Mouse (Mus musculus) heart, embryonic 11.5 days (tissue): Measurements from ENCODE around the gene Pole4. TPM values are rescaled to one million over a fixed set of nuclear protein-coding genes. Genes with fewer than 3 reads are reported as not detected.
"Not testable (repeated sequence)": the region's sequence is repeated elsewhere in the genome, so short reads cannot be mapped to it uniquely, and the experiment has no call there.

ENCODE experiments used
- ATAC-seq: fragments of 200-750 bp; cut with Nextera tagmentation; replicated peaks from 2 replicates; pipeline ENCODE4 v1.8.0; 2017; ENCODE audit warnings: moderate library complexity; ENCODE audit not compliant: insufficient number of reproducible peaks, low FRiP score, low TSS enrichment
- H3K27ac ChIP-seq: fragments of 300-500 bp; sonication (generic); 2 replicates; pipeline ENCODE4 v1.5.1; 2014; ENCODE audit warnings: mild to moderate bottlenecking, low read depth, low read length
- H3K27me3 ChIP-seq: fragments of 300-500 bp; sonication (generic); 2 replicates; pipeline ENCODE4 v1.6.1; 2014; ENCODE audit warnings: mild to moderate bottlenecking, low read length, mixed read lengths; ENCODE audit not compliant: control insufficient read depth, insufficient read depth
- H3K36me3 ChIP-seq: fragments of 300-500 bp; sonication (generic); 2 replicates; pipeline ENCODE4 v1.6.1; 2014; ENCODE audit warnings: mild to moderate bottlenecking, low read length, moderate library complexity, mixed read lengths; ENCODE audit not compliant: control insufficient read depth, insufficient read depth
- H3K4me1 ChIP-seq: fragments of 300-500 bp; sonication (generic); 2 replicates; pipeline ENCODE4 v1.6.1; 2014; ENCODE audit warnings: low read length; ENCODE audit not compliant: control insufficient read depth, insufficient read depth
- H3K4me2 ChIP-seq: fragments of 300-500 bp; sonication (generic); 2 replicates; pipeline ENCODE4 v1.6.1; 2014; ENCODE audit warnings: mild to moderate bottlenecking, moderate library complexity
- H3K4me3 ChIP-seq: fragments of 300-500 bp; sonication (generic); 2 replicates; pipeline ENCODE4 v1.5.1; 2014; ENCODE audit warnings: low read depth, low read length
- H3K9ac ChIP-seq: fragments of 300-500 bp; sonication (generic); 2 replicates; pipeline ENCODE4 v1.6.1; 2014; ENCODE audit warnings: mild to moderate bottlenecking, low read depth, low read length, moderate library complexity
- H3K9me3 ChIP-seq: fragments of 300-500 bp; sonication (generic); replicated peaks from 2 replicates; pipeline ENCODE4 v1.6.1; 2016; ENCODE audit warnings: low read length; ENCODE audit not compliant: control insufficient read depth
- WGBS: fragments of 180-500 bp; shearing (Covaris S2); extraction: QIAGEN DNeasy Blood & Tissue Kit; methylation state at CpG from one replicate; pipeline ENCODE4 v1.1.7; 2014; ENCODE audit not compliant: insufficient replicate concordance; 5-methylcytosine and 5-hydroxymethylcytosine counted together
- polyA plus RNA-seq: library from polyadenylated mRNA; unstranded; fragments of >200 nt; fragmentation: Nextera tagmentation; extraction: Ambion mirVana; gene quantifications from 2 replicates; pipeline ENCODE4 v1.2.1, GENCODE M21; 2014

Gene Pole4
- polyA plus RNA-seq, 1 experiment from 2014 or later, result 122 TPM

GRCm38 (mm10) chr6:82707241-82707640 is 2.1 kb upstream of the Pole4 start:
- H3K27me3 ChIP-seq, result no peaks in the 10 kb centered on the region
- 84% methylated on average over 10 of the region's 10 CpGs for WGBS
- ATAC-seq, result no peak

DNA sequence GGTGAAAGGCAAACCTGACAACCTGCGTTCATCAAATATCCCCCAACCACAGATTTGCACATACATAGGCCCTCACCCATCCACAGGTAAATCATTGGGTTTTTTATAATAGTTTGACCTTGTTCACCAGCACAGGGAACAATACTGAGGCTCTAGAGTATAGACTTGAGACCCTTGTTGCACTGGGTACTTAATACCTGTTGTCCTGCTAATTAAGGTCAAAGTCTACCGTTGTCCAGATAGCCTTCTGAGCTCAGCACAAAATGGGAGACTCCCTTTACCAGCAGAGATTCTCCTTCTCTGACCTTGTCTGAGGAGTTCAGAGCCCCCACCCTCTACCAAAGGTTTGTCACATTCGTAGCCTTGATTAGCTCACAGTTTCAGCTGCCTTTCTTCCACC is 1.5 kb downstream of the Pole4 start:
- H3K4me2 ChIP-seq, result no peak overlapping the region
- no peak overlapping the region for H3K4me3 ChIP-seq
- no peak overlapping the region for H3K9ac ChIP-seq
- no peaks in the 10 kb centered on the region for H3K9me3 ChIP-seq
- H3K4me1 ChIP-seq, result no peaks in the 10 kb centered on the region
- no peaks in the 10 kb centered on the region for H3K27me3 ChIP-seq
- 74% methylated on average over 3 of the region's 3 CpGs for WGBS
- no peak overlapping the region for H3K27ac ChIP-seq
- H3K36me3 ChIP-seq, result no peaks in the 10 kb centered on the region
- ATAC-seq, result no peak

More at GRCm38 (mm10) chr6:82707241-82707640, 2.1 kb upstream of the Pole4 start:
- Histone ChIP-seq H3K4me3 (no peak overlapping the region), H3K27ac (no peak overlapping the region), H3K9ac (no peak overlapping the region), H3K4me1 (no peaks in the 10 kb centered on the region), H3K4me2 (no peak overlapping the region), H3K9me3 (no peaks in the 10 kb centered on the region), H3K36me3 (no peaks in the 10 kb centered on the region)

DNA sequence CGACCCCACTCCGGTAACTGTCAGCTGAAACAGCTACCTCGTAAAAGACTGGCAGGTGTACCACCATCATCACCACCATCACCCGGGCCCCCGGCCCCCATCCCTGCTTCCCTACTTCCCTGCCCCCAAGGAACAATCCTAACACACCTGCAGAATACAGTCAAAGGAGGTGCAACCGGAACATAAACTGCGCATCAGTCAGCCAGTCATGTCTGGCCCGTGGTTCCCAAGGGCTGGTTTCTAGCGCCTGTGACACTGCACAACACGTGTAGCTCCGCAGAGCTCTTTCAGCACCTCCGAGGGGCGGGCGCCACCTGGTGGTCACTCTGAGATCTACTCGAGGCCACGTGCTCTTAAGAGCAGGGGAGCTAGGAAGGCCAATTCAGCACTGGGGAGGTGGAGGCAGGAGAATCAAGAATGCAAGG is 2.6 kb downstream of the Pole4 start:
- no peaks in the 10 kb centered on the region for H3K9me3 ChIP-seq
- H3K4me3 ChIP-seq, result no peak overlapping the region
- no peak overlapping the region; the same call in 1 of the 2 replicates for H3K4me2 ChIP-seq
- no peaks in the 10 kb centered on the region for H3K36me3 ChIP-seq
- no peak for ATAC-seq
- no peaks in the 10 kb centered on the region for H3K27me3 ChIP-seq
- H3K4me1 ChIP-seq, result no peaks in the 10 kb centered on the region
- H3K9ac ChIP-seq, result no peak overlapping the region
- no peak overlapping the region for H3K27ac ChIP-seq
- 30% methylated on average over 16 of the region's 16 CpGs for whole genome bisulfite sequencing

DNA sequence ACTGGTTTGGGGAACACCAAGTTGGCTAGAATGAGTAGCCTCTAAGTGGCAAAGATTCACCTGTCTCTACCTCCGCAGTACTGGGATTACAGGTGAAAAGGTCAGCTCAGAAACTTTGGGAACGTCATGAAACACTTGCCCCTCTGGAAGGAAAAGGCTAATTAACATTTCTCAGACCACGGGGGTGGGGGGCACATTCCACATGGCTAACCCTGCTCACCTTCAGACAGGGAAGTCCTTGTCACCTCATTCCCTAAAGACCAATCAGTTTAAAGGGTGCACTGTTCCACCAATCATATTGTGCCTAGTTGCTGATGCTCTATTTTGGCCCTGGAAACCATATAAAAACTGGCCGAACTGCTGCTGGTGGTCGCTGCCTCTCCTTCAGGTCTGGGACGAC is 3.9 kb downstream of the Pole4 start:
- Histone ChIP-seq H3K4me3 (no peak overlapping the region), H3K4me1 (no peaks in the 10 kb centered on the region), H3K36me3 (no peaks in the 10 kb centered on the region), H3K9ac (no peak overlapping the region), H3K27me3 (no peaks in the 10 kb centered on the region), H3K9me3 (no peaks in the 10 kb centered on the region), H3K27ac (no peak overlapping the region), H3K4me2 (no peak overlapping the region)
- WGBS, result 65% methylated on average over 6 of the region's 6 CpGs
- ATAC-seq, result no peak

DNA sequence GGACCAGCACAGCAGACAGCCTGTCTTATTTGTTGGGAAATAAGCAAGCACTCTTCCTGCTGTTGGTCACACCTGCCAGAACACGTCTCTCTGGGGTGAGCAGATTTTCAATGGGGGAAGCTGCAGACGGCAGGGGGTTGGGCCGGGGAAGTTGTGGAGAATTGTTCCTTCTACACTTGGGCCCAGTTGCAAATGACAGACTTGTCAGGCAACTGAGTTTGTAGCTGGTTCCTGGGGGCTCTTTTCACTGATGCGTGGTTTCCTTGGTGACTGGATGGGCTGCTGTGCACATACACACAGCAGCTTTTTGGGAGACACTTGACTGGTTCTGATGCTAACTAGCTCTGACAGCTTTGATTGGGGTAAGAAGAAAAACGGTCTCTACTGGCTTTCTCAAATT is 5.3 kb downstream of the Pole4 start:
- Histone ChIP-seq H3K4me3 (no peak overlapping the region), H3K9ac (no peak overlapping the region), H3K4me1 (no peaks in the 10 kb centered on the region), H3K9me3 (no peaks in the 10 kb centered on the region), H3K27ac (no peak overlapping the region), H3K4me2 (no peak overlapping the region), H3K36me3 (no peaks in the 10 kb centered on the region), H3K27me3 (no peaks in the 10 kb centered on the region)
- 50% methylated on average over 5 of the region's 5 CpGs for WGBS
- no peak for ATAC-seq

DNA sequence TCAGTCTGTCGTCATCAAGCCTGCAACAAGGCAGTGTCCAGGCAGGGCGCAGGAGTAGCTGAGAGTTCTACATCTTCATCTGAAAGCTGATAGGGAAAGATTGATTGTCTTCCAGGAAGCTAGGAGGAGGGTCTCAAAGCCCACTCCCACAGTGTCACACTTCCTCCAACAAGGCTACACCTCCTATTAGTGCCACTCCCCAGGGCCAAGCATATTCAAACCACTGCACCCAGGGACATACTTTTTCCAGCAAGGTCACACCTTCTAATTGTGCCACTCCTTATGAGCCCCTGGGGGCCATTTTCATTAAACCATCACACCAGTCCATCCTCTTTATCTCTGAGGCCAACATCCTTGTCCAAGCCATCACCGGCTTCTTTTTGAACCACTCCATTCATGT is 8.4 kb downstream of the Pole4 start:
- WGBS, result 83% methylated on average over 3 of the region's 3 CpGs
- no peak overlapping the region for H3K4me2 ChIP-seq
- H3K27ac ChIP-seq, result no peak overlapping the region
- no peaks in the 10 kb centered on the region for H3K36me3 ChIP-seq
- H3K4me3 ChIP-seq, result no peak overlapping the region
- H3K9me3 ChIP-seq, result no peaks in the 10 kb centered on the region
- H3K4me1 ChIP-seq, result no peaks in the 10 kb centered on the region
- no peaks in the 10 kb centered on the region for H3K27me3 ChIP-seq
- ATAC-seq, result no peak
- no peak overlapping the region for H3K9ac ChIP-seq

DNA sequence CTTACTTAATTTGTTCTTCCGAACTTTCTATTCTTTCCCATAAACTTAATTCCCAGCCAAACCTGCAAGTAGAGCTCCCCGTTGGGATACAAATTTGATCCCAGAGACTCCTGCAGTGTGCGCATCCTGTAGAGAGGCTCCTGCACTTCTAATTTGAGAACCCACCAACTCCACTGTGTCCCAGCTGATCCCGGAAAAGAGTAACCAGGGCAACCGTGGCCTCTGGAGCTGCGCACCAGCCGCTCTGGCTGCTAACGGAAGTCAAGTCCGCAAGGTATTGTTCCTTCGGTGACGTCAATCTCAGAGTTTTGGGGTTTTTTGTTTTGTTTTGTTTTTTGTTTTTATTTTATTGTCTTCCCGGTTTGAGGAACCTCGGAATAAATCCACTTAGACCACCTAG is 10.5 kb downstream of the Pole4 start:
- H3K27ac ChIP-seq, result no peak overlapping the region
- peak overlapping the region; percentile 2; the same call in 1 of the 2 replicates for H3K4me2 ChIP-seq
- H3K27me3 ChIP-seq, result no peaks in the 10 kb centered on the region
- H3K4me1 ChIP-seq, result no peaks in the 10 kb centered on the region
- WGBS, result 42% methylated on average over 13 of the region's 13 CpGs
- no peak for ATAC-seq
- no peaks in the 10 kb centered on the region for H3K36me3 ChIP-seq
- H3K9me3 ChIP-seq, result no peaks in the 10 kb centered on the region
- H3K4me3 ChIP-seq, result no peak overlapping the region
- no peak overlapping the region for H3K9ac ChIP-seq

DNA sequence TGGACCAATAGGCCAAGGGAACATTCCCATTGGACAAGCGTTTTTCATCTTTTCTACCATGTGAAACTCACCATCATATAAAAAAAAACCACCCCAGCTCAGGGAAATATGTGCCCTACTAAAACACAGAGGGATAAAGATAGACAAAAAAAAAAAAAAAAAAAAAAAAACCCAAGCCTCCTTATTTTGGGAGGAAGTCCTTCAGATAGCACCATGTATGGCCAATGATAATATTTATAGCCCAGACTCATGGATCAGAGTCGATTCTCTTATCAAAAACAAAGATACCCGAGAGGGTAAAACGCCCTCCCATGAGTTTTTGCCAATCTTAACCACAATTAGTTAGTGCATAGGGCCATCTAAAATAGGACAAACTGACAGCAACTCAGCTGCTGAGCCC is 15.7 kb downstream of the Pole4 start:
- Histone ChIP-seq H3K9ac (no peak overlapping the region), H3K27ac (no peak overlapping the region), H3K9me3 (no peaks in the 10 kb centered on the region), H3K4me3 (no peak overlapping the region), H3K4me2 (no peak overlapping the region), H3K27me3 (no peaks in the 10 kb centered on the region), H3K4me1 (no peaks in the 10 kb centered on the region), H3K36me3 (no peaks in the 10 kb centered on the region)
- WGBS, result 71% methylated on average over 4 of the region's 4 CpGs
- no peak for ATAC-seq

- ATAC-seq, H3K4me3 ChIP-seq, H3K4me1 ChIP-seq, H3K36me3 ChIP-seq, H3K9ac ChIP-seq, H3K9me3 ChIP-seq, H3K4me2 ChIP-seq, H3K27me3 ChIP-seq, H3K27ac ChIP-seq: not testable (repeated sequence)
- 55% methylated on average over 5 of the region's 5 CpGs for WGBS
Measured at GRCm38 (mm10) chr6:82688586-82688985, 16.6 kb downstream of the Pole4 start.
